Mouse (Mus musculus) cortical plate, adult 2 months (tissue): Measurements from ENCODE around the gene Efcab7.

Source experiments
- CTCF ChIP-seq: fragments of 200-500 bp; IDR thresholded peaks from 2 replicates; pipeline ENCODE4 v1.5.1; 2011; ENCODE audit warnings: mild to moderate bottlenecking, control low read depth, low read length; ENCODE audit not compliant: insufficient read depth; ENCODE audit errors: extremely low read depth
- POLR2A ChIP-seq: fragments of 200-500 bp; IDR thresholded peaks from 2 replicates; pipeline ENCODE4 v1.6.1; 2011; ENCODE audit warnings: mild to moderate bottlenecking, low read length, control low read depth; ENCODE audit not compliant: insufficient read depth; ENCODE audit errors: extremely low read depth

DNA sequence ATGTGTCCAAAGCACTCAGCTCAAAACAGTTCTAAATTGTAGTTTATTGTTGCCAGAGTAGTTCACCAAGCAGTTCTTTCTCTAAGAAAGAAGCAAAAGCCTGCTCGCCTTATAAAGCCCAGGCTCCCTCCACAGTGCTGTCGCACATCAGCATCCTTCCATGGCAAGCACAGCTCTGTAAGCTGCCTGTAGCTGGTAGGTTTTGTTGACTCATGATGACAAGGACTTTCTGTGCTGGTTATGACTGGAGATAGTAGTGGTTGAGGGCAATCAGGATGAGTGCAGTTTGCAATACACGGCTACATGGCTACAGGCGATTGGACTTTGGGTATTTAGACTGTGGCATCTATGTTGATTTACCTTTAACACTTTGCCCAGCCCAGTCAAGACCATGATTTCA is 97.4 kb downstream of the Efcab7 start:
- TF ChIP-seq POLR2A (no peak), CTCF (no peak)
